Mouse (Mus musculus) splenic B cell, adult 2 months (primary cell): ENCODE results near the gene Cst11.
"Not testable (repeated sequence)": the region's sequence is repeated elsewhere in the genome, so short reads cannot be mapped to it uniquely, and the experiment has no call there.

Experiments used
- DNase-seq: peaks from one replicate; pipeline ENCODE4 v3.0.0-alpha.2; 2011; ENCODE audit warnings: low read depth, low spot score
- H3K27me3 ChIP-seq: 2 replicates; pipeline ENCODE4 v1.6.1; 2012; ENCODE audit warnings: mild to moderate bottlenecking, low read length, moderate library complexity, mixed read lengths; ENCODE audit not compliant: control insufficient read depth, poor library complexity, insufficient read depth, severe bottlenecking
- H3K36me3 ChIP-seq: 2 replicates; pipeline ENCODE4 v1.6.1; 2012; ENCODE audit warnings: mild to moderate bottlenecking, low read length, moderate library complexity, mixed read lengths; ENCODE audit not compliant: control insufficient read depth, poor library complexity, insufficient read depth, severe bottlenecking

Gene Cst11

DNA sequence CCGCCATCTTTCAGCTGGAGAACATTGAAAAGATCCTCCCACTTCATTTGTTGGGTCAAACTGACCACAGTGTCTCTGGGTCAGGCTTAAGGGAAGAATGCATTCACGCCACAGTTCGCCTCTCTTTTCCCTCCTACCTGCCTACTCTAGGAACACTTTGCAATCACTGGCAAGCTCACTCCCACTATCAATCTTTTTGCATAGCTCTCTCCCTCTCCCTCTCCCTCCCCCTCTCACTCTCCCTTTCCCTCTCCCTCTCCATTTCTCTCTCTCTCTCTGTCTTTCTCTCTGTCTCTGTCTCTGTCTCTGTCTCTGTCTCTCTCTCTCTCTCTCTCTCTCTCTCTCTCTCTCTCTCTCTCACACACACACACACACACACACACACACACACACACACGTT is at the start of gene Cst11:
Cst11 (minus strand) TSS at position 101 of the 400 bp plus-strand sequence.
- H3K36me3 ChIP-seq, H3K27me3 ChIP-seq, DNase-seq: not testable (repeated sequence)

DNA sequence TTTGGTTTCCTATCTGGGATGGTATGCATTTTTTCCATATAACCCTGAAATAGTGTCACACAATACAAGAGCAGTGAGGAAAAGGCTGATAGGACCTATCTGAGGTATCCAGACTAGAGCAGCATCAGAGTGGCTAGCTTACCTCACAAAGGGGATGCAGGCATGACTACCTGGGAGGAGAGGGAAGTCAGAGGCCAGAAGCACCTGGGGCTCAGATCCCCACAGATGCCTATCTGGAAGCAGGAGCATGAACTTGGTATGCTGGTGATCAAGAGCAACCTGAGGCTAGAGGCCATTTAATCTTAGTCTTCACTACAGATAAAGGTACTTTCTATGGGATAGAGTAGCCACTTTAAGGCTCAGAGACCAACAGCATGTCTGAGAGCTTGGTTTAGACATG is 48.6 kb upstream of the Cst11 start, which contains the start of gene Cst13:
Cst13 (plus strand) TSS at position 173 of the 400 bp plus-strand sequence.
- H3K27me3 ChIP-seq: no peaks in the 10 kb centered on the region
- no peaks in the 10 kb centered on the region for H3K36me3 ChIP-seq
- no peak for DNase-seq

DNA sequence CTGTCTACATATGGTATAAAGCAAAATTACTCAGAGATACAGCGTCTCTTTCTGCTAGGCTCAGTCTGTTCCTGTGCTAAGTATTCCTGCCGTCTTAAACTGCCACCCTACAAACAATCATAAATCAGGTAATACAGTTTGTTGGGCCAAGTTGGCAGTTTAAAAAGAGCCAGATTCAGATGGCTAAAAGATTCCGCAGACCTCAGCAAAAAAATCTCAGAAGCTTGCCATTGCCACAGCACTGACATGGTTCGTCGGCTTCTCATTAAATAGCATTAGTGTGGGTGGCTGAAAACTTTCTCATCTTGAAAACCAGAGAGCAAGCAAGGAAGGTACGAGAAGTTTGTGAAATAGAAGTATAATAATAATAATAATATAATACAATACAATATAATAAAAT is 35.4 kb upstream of the Cst11 start:
- Histone ChIP-seq H3K27me3 (no peaks in the 10 kb centered on the region; the same call in 1 of the 2 replicates), H3K36me3 (no peaks in the 10 kb centered on the region)
- DNase-seq: no peak

DNA sequence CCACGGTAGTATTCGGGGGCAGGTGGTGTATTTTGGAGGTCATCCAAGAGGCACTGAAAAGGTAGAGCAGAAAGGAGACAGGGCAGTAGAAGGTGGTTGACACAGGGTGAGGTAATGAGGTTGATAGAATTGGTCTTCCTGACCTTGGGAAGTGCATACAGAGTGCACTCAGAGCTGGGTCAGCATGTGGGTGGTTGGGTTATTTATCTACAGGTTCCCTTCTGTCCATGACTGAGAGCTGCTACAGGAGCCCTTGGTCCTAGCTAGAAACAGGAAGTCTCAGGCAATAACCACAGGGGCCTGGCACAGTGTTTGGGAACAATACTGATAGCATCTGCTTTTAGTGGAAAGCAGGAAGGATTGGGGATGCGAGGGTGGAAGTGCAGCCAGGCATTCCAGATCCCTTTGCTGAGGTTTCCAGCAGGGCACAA is 30.2 kb upstream of the Cst11 start:
- Histone ChIP-seq H3K36me3 (no peaks in the 10 kb centered on the region), H3K27me3 (no peaks in the 10 kb centered on the region; the same call in 1 of the 2 replicates)
- no peak for DNase-seq

DNA sequence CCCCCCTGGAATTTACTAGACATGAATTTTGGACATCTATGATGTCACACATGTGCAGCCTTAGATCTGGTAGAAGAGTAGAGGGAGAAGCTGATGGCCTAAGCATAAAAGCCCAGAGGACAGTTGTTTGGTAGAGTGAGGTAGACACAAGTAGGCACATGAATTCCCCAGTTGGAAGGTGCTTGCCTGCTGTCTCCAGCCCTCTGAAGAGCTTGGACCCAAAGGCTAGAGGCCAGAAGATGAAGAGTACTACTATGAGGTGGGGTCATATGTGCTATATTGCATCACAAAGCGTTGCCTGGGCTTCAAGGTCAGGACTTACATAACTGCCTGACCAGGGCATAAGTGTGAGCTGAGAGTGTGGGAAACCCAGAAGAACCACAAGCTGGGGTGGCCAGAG is 27.2 kb upstream of the Cst11 start, which contains the start of gene Cst8:
Cst8 (plus strand) TSS at position 301 of the 400 bp plus-strand sequence.
- DNase-seq: no peak
- no peaks in the 10 kb centered on the region; the same call in 1 of the 2 replicates for H3K27me3 ChIP-seq
- H3K36me3 ChIP-seq: no peaks in the 10 kb centered on the region

DNA sequence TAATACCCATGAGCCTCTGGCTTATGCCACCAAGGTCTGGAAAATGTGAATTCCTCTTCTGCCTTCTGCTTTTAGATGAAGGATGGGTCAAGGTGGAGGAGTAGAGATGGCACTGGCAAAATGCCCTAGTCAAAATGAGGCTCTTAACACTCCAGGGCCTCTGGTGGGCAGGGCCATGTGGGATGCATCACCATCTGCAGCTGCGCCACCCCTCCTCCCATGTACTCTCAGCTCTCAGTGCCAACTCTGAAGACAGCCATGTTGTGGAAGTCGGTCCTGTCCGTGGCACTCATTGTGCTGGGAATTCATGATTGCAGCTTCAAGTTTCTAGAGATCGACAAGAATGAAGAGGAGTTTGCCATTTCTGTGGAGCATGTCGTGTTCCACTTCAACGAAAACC is 17.8 kb upstream of the Cst11 start, which contains the start of gene Cst12:
Cst12 (plus strand) TSS at position 220 of the 400 bp plus-strand sequence.
- Histone ChIP-seq H3K27me3 (no peaks in the 10 kb centered on the region), H3K36me3 (no peaks in the 10 kb centered on the region)
- no peak for DNase-seq

DNA sequence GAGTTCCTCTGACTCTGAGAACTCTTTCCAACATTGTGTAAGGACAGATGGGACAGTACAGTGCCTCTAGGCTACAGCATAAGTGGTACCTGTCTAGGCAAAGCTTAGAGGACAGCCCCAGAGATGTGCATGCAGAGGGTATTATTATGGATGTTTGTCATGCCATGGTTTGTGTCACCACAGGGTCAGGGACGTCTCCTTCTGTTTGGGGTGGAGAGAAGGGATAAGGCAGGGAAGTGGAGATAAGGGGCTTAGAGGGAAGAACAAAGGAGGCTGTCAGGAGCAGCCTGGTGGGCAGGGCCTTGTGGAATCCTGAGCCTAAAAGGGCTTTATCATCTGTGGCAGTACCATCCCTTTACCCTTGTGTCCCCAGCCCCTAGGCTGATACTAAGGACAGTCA is 10.4 kb upstream of the Cst11 start, which contains the start of gene 8030411F24Rik:
8030411F24Rik (plus strand) TSS at position 301 of the 400 bp plus-strand sequence.
- no peak for DNase-seq
- Histone ChIP-seq H3K27me3 (no peaks in the 10 kb centered on the region), H3K36me3 (no peaks in the 10 kb centered on the region)

DNA sequence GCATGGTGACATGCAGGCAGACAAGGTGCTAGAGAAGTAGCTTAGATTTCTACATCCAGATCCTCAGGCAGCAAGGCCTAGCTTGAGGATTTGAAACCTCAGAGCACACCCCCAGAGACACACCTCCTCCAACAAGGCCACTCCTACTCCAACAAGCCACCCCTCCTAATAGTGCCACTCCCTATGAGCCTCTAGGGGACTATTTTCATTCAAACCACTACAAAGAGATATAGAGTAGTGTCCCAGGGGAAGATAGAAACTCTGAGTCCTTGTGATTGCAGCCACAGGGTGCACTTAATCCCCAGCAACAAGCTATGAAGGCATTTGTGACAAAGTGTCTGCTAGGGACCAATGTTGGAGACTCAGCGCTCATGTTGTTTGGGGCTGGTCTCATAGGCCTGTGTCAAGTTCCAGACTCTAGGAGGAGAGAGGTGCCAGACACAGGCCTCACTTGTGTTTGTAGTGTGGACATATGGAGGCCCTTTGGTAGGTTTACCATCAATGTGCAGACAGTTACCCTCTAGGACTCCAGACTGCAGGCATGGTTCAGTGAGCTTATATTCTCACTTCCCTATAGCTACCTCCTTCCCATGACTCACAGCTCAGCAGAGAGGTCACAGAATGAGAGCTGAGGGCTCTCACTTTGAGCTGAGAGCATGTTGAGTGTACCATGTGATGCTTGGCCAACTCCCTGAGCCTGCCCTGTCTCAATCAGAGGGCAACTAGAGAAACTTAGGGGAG is 7.5 kb downstream of the Cst11 start:
- Histone ChIP-seq H3K36me3 (no peaks in the 10 kb centered on the region), H3K27me3 (no peaks in the 10 kb centered on the region; the same call in 1 of the 2 replicates)
- DNase-seq: peak; percentile 87

DNA sequence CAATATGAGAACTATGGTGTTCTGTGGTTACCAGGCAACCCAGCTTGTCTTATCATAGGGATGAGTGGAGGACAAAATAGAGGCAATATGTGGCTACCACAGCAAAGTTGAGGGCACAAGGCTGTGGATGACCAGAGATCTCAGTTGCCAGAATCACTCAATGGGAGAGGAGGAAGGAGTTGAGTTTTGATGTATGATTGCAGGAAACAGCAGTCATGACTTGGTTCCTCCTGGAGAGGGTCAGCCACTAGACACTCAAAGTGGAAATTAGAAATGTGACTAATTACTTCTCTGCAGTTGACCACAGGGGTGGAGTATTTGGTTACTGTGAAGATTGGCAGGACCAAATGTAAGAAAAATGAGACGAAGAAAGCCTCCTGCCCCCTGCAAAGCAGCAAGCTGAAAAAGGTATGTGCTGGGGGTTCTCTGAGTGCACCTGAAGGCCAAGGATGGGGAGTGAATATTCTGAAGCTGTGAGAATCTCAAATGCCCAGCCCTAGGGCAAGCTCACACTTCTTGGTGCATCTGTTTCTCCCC is 16.9 kb downstream of the Cst11 start:
- H3K27me3 ChIP-seq: no peaks in the 10 kb centered on the region
- no peak for DNase-seq
- no peaks in the 10 kb centered on the region for H3K36me3 ChIP-seq

DNA sequence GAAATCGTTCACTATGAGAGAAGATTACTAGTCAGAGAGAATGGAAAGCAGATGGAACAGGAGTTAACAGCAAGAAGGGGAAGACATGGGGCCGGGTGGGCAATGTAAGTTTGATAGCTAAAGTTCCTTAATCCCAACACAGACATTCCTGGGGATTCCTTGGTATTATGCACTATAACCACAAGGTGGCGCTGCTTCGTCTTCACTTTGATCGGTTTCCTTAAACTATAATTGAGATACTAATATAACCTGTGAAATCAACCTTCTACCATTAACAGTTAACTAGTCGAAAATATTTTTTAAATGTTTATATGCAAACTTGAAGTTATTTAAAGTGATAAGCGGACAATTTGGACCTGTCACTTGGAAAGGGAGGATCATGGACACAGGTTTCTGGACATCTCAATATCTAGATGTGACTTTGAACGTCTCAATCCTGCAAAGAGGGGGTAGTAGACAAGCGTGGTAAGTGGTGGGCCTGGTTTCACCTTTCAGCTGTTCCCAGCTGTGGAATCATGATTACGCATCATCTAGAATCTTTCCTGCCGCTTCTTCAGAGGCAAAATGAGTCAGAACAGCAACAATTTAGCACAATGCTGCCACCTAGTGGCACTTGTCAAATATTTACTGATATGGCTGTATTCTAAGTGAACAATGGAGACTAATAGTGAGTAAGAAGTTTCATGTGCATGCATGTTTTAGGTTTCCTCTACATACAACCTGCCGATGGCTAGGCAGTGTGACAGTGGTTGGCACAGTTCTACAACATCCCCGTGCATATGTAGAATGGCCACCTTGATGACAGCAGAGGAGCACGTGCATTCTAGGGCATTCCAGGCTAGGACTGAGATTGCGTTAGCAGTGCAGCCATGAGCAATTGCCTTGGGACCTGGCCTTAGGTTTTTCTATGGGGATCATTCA is 19.1 kb downstream of the Cst11 start:
- H3K27me3 ChIP-seq: no peaks in the 10 kb centered on the region
- H3K36me3 ChIP-seq: no peaks in the 10 kb centered on the region
- DNase-seq: peak; percentile 90

DNA sequence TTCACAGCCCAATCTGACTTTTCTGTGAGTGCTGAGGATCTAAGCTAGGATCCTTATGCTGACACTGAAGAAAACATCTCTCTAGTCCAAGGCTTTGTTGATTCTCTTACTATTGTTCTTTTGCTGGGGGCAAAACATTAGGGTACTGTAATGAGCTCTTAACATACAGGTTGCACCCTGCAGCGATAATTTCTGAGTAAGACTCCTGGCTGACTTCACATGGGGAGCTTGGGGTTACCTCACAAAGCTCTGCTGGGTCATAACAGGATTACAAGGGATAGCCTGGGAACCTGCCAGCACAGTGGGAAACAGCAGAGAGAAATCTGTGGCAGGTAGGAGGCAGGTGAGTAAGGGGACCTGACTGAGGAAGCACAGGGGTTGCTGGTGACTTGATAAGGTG is 21.2 kb downstream of the Cst11 start, which contains the start of gene Cstl1:
Cstl1 (plus strand) TSS at position 301 of the 400 bp plus-strand sequence.
- Histone ChIP-seq H3K27me3 (no peaks in the 10 kb centered on the region), H3K36me3 (no peaks in the 10 kb centered on the region)
- DNase-seq: no peak

DNA sequence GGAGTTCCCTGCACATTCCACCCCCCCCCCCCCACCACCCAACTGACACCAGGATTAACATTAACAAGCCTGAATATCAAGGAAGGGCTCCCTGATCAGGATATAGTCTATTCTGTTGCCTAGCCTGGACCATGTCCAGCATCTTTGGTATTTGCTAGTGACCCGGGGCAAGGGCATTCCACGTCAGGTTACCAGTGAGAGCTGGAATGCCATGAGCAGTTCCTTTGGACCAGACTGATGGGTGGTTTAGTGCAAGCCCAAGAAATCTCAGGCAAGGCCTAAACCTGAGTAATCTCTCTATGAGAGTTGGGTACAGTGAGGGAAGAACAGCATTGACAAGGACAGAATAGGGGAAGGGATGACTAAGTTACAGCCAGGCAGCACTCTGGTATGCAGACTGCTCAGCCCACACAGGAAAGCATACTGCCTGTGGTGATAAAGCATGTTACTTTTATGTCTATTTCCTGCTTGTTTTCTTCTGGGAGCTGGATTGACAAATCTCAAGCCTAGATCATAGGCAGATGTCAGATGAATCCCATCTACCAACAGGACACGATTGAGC is 27.4 kb downstream of the Cst11 start:
- H3K36me3 ChIP-seq: no peaks in the 10 kb centered on the region
- no peak for DNase-seq

DNA sequence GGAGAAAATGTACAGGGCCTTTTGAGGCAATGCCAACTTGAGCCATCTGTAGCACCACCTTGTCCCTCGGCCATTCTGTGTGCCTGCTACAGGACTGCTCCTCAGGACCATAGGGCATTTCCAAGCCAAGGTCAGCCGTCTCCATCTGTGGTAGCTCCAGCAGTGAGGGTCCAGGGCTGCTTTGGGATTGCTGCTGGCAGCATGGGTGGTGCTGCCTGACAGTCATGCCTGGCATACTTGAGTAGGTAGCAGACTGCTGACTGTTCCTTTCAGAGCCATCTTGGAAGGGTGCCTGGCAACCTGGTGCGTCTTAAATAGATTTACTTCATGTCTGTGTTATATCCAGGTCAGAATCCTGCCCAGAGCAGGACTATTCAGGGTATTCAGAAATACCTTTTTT is 28.3 kb downstream of the Cst11 start:
- DNase-seq: no peak

More for the DNA sequence above, 27.4 kb downstream of the Cst11 start:
- H3K27me3 ChIP-seq: no peaks in the 10 kb centered on the region; the same call in none of the 2 replicates

DNA sequence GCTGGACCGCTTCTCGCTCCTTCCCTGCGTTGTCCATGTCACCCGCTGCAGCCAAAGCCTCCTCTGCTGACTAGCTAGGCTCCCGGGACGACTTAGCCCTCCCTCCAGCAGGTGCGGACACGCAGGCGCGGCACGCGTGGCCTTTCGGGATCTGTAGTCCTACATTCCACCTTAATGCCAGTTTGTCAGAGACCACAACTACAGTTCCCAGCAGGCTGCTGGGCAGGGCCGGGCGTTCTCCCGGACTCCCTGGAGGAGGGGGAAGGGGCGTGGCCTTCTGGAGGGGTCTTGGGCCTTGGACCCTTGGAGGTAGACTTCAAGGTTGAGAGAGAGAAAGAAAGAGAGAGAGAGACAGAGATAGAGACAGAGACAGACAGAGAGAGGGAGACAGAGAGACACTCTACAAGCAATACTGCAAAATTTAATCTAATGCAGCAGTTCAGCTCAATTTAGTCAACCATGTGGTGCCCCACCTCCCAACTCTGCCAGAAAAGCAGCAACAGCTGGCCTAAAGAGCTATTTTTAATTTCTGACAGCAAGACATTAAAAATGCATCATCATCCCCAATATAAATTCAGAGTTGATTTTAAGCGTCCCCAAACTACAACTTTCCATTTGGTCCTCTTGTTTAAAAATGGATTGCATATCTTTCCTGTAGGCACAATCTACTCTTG is 38.8 kb downstream of the Cst11 start, which contains the start of gene Napb:
Napb (minus strand) TSS at position 141 of the 674 bp plus-strand sequence.
- no peaks in the 10 kb centered on the region; the same call in 1 of the 2 replicates for H3K27me3 ChIP-seq
- peak; percentile 34 for DNase-seq
- H3K36me3 ChIP-seq: no peaks in the 10 kb centered on the region

More for the DNA sequence above, 28.3 kb downstream of the Cst11 start:
- Histone ChIP-seq H3K36me3 (no peaks in the 10 kb centered on the region), H3K27me3 (no peaks in the 10 kb centered on the region; the same call in none of the 2 replicates)
